Mouse (Mus musculus) testis, adult 2 months (tissue): ENCODE data around the gene Gpr45. TPM values are rescaled to one million over a fixed set of nuclear protein-coding genes. Genes with fewer than 3 reads are reported as not detected.
"Not testable (repeated sequence)": the region's sequence is repeated elsewhere in the genome, so short reads cannot be mapped to it uniquely, and the experiment has no call there.

ENCODE experiments used
- H3K27ac ChIP-seq: fragments of 200-500 bp; 2 replicates; pipeline ENCODE4 v1.5.1; 2012; ENCODE audit warnings: low read depth, low read length; ENCODE audit not compliant: control insufficient read depth, insufficient read depth
- H3K27me3 ChIP-seq: fragments of 200-500 bp; 2 replicates; pipeline ENCODE4 v1.6.1; 2012; ENCODE audit warnings: mild to moderate bottlenecking, low read length, moderate library complexity; ENCODE audit not compliant: control insufficient read depth, insufficient read depth
- H3K36me3 ChIP-seq: fragments of 200-500 bp; 2 replicates; pipeline ENCODE4 v1.6.1; 2012; ENCODE audit warnings: mild to moderate bottlenecking, low read length; ENCODE audit not compliant: control insufficient read depth, insufficient read depth
- H3K4me1 ChIP-seq: fragments of 200-500 bp; 2 replicates; pipeline ENCODE4 v1.6.1; 2012; ENCODE audit warnings: low read length; ENCODE audit not compliant: control insufficient read depth, insufficient read depth
- H3K4me3 ChIP-seq: fragments of 200-500 bp; 2 replicates; pipeline ENCODE4 v1.5.1; 2012; ENCODE audit warnings: low read depth, mild to moderate bottlenecking, low read length, moderate library complexity, mixed read lengths; ENCODE audit not compliant: control insufficient read depth
- CTCF ChIP-seq: fragments of 200-500 bp; IDR thresholded peaks from 2 replicates; pipeline ENCODE4 v1.5.1; 2012; ENCODE audit warnings: low read depth, mild to moderate bottlenecking, inconsistent platforms, low read length, moderate library complexity; ENCODE audit not compliant: control insufficient read depth, insufficient read depth, insufficient replicate concordance
- POLR2A ChIP-seq: fragments of 200-500 bp; IDR thresholded peaks from 2 replicates; pipeline ENCODE4 v1.6.1; 2012; ENCODE audit warnings: low read depth, mild to moderate bottlenecking, inconsistent platforms, low read length, moderate library complexity; ENCODE audit not compliant: control insufficient read depth
- polyA plus RNA-seq: library from polyadenylated mRNA; depleted of rRNA; stranded (reverse); fragments of >200 nt; gene quantifications from 2 replicates; pipeline ENCODE4 v1.2.3, GENCODE M21; 2012

Gene Gpr45
- polyA plus RNA-seq, 1 experiment, result 0.57 TPM

DNA sequence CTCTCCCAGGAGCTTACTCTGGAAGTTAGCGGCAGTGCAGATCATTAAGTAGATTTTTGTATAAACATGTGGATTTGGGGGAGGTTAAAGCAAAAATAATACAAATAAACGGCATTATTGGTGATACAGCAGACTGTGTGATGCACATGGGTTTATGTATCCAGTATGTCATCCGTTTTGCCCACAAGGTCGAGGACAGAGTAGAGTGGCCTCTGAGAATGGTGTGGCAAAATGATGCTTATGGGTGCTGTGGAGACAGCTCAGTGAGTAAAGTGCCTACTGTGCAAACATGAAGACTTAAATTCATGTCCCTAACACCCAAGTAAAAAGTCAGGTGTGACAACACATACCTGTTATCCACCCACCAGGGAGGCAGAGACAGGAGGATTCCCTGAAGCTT is 53.9 kb downstream of the Gpr45 start:
- TF ChIP-seq POLR2A, result no peak
- TF ChIP-seq CTCF, result no peak
- Histone ChIP-seq H3K36me3 (no peaks in the 10 kb centered on the region), H3K27me3 (no peaks in the 10 kb centered on the region), H3K4me3 (no peak overlapping the region), H3K27ac (no peak overlapping the region), H3K4me1 (no peaks in the 10 kb centered on the region; the same call in 1 of the 2 replicates)

DNA sequence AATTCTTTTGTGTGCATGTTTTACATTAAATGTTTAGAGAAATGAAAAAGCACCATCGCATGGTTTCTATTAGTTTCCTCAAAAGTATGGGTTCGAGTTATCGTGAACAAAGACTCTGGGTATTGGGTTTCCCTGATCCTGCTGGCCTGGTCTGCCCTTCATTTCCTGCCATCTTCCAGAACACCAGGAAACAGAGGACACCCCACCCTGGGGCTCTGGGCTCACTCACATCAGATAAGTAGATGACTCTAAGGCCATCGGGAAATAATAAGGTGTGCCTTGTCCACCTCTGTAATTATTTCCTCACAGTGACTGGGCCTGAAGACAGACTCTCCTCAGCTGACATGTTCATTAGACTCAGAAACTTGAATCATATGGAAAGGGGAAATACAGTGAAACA is 57.8 kb downstream of the Gpr45 start:
- Histone ChIP-seq H3K4me3 (no peak overlapping the region), H3K36me3 (no peaks in the 10 kb centered on the region), H3K4me1 (no peaks in the 10 kb centered on the region; the same call in 1 of the 2 replicates), H3K27me3 (no peaks in the 10 kb centered on the region), H3K27ac (no peak overlapping the region)
- no peak for TF ChIP-seq CTCF
- no peak for TF ChIP-seq POLR2A

DNA sequence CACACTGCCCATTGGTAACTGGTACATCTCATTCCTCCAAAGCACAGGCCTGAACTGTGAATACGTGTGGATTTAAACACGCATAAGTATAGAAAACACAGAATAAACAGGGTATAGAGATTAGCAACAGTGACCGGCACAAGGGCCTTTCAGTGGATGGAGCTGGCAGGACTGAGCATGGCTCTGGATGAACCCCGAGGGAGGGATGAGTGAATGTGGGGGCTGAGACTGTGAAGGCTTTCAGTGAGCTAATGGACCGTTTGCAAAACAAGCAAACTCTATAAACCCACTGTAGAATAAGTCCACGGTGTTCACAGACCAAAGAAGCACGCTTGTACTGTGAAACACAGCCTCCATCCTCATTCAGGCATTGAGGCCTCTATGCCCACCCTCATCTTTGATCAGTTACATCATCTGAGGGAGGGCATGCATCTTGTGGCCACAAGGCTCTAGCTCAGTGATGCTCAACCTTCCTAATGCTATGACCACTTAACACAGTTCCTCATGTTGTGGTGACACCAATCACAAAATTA is 62.5 kb downstream of the Gpr45 start:
- H3K27me3 ChIP-seq, H3K27ac ChIP-seq, H3K36me3 ChIP-seq, H3K4me3 ChIP-seq, H3K4me1 ChIP-seq: not testable (repeated sequence)

DNA sequence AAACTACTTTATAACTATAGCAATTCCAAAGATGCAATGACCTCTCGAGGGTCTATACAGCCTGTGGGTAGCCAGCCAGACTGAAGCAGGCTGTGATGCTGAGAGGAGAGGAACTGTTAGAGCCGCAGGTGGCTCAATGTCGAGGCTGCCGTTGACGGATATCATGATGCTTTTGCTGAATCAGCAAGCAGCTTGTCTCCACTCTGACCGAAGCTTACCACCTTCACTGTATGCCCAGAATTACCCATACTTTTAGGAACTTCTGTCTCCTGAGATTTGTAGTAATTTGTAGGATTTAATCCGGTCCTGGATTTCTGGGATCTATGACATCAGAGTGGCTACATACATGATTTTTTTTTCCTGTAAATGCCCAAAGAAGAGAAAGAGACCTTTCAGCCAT is 83.3 kb downstream of the Gpr45 start:
- H3K27ac ChIP-seq, result no peak overlapping the region
- H3K4me3 ChIP-seq, result no peak overlapping the region
- H3K4me1 ChIP-seq, result peaks cover 4% of the 10 kb centered on the region
- no peaks in the 10 kb centered on the region for H3K36me3 ChIP-seq
- H3K27me3 ChIP-seq, result no peaks in the 10 kb centered on the region
- TF ChIP-seq CTCF (no peak), POLR2A (no peak)

DNA sequence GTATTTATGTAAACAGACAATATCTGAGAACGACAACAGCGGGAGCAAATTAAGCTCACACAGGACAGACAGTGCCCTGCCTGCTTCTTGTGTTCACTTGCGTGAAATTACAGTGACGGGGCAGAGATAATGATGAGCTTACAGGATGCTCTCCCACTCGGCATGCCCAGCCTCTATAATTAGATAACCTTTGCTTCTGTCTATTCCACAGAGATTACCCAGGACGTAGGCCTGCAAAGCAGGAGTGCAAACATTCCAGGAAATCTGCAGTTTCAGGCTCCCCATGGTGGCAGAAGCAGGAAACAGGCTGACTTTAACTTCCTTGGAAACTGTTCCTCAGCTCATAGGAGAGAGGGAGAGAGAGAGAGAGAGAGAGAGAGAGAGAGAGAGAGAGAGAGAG is 89.6 kb downstream of the Gpr45 start:
- TF ChIP-seq POLR2A (no peak), CTCF (no peak)
- Histone ChIP-seq H3K27me3 (no peaks in the 10 kb centered on the region), H3K27ac (no peak overlapping the region), H3K4me1 (no peaks in the 10 kb centered on the region), H3K36me3 (no peaks in the 10 kb centered on the region), H3K4me3 (no peak overlapping the region)

DNA sequence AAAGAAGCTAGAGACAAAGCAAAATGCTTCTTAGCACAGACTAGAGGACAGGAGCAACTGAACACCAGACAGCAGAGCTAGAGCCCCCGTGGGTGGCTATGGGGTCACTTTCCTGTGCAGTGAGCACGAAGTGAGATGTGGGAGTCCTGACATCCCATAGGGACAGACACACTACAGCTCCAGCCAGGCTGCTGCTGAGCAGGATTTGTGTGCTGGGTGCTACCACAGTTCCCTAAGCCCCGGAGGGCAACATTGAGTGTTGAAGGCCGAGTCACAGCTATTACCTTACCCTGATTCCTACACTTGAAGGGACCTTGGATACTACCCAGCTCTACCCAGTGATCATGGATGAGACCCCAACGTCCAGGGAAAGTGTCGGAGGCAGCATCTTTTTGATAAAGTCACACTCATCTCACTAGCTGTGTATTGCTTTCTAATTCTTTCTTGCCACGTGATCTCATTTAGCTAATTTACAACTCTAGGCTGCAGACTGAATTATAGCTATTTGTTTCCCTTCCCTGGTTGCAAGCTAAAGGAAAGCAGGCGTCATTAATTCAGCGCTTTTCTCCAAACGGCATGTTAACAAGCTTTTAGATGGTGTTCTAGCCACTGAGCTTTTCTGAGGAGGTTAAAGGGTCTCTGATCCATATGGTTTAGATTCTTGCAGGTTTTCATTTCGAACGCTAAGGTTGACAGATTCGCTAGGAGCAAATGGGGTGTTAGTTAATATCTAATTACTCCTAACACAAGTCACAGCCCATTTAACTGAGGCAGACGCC is 92.7 kb downstream of the Gpr45 start:
- Histone ChIP-seq H3K4me3 (no peak overlapping the region), H3K36me3 (no peaks in the 10 kb centered on the region), H3K27ac (no peak overlapping the region), H3K4me1 (no peaks in the 10 kb centered on the region), H3K27me3 (no peaks in the 10 kb centered on the region)
- no peak for TF ChIP-seq POLR2A
- no peak for TF ChIP-seq CTCF

DNA sequence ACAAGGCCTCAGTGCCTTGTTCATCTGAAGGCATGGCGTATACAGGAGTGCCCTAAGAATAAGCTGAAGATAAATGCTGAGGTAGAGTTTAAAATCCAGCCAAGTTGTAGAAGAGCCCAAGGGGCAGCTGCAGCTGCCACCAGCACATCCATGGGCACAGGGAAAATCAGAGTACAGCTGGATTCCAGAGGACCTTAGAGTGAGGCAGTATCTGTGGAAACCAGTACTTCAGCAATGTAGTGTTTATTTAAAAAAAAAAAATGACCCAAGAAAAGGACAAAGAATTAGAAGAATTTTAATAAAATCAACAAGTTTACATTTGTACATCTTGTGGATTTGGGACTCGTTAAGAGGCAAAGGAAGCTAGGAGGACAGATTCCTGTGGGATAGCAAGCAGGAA is 94.3 kb downstream of the Gpr45 start:
- Histone ChIP-seq H3K27ac (no peak overlapping the region), H3K4me3 (no peak overlapping the region), H3K27me3 (no peaks in the 10 kb centered on the region), H3K36me3 (no peaks in the 10 kb centered on the region), H3K4me1 (no peaks in the 10 kb centered on the region)
- TF ChIP-seq CTCF, result no peak
- TF ChIP-seq POLR2A, result no peak
